28 mouse cellular contexts compared by ENCODE assay signal in genomic region chr2:50642198-50642597, GRCm38 (mm10).
DNase-seq lines count a peak whose midpoint lies in the region; ATAC-seq and TF ChIP-seq lines count a peak whose summit lies in the region.
"Had no signal": no experiment of that assay in that cellular context is flagged by ENCODE, and none has a peak within 500 bp of the region (broad histone marks: within the 10 kb centered on the region; RNA-seq: fewer than 3 reads in every experiment).

No protein-coding gene starts in this region.

- no peak for TF ChIP-seq EP300 in stomach, postnatal 0 days (optimal IDR thresholded peaks at IDR 0.05)

- no peaks in the 10 kb centered on the region for H3K27me3 ChIP-seq in stomach, embryonic 15.5 days (replicated peaks)
- H3K27me3 ChIP-seq in stomach, postnatal 0 days (ENCODE audit: control insufficient read depth, insufficient read depth, low read length): no peaks in the 10 kb centered on the region
- H3K27me3 ChIP-seq in splenic B cell, adult 2 months (ENCODE audit: control insufficient read depth, insufficient read depth, low read length, poor library complexity, severe bottlenecking): no peaks in the 10 kb centered on the region
- H3K27me3 ChIP-seq: embryonic facial prominence, embryonic 12.5 days; embryonic facial prominence, embryonic 15.5 days; heart, embryonic 13.5 days; hindbrain, embryonic 13.5 days had no signal

- 62% methylated on average over 2 of the region's 2 CpGs for WGBS in stomach, embryonic 15.5 days
- WGBS in stomach, postnatal 0 days: 57% methylated on average over 2 of the region's 2 CpGs

- no peaks in the 10 kb centered on the region for H3K4me1 ChIP-seq in stomach, embryonic 15.5 days
- H3K4me1 ChIP-seq in stomach, postnatal 0 days (replicated peaks; ENCODE audit: control insufficient read depth, insufficient read depth): no peaks in the 10 kb centered on the region
- H3K4me1 ChIP-seq: embryonic facial prominence, embryonic 12.5 days; embryonic facial prominence, embryonic 15.5 days; heart, embryonic 10.5 days; heart, embryonic 13.5 days; hindbrain, embryonic 10.5 days; hindbrain, embryonic 13.5 days had no signal

- intact Hi-C loops in heart, postnatal 10 days (cut with DNase I): no loop called here
- intact Hi-C loops in heart, postnatal 25 days (cut with DNase I): no loop called here

- no peaks in the 10 kb centered on the region for H3K36me3 ChIP-seq in stomach, embryonic 15.5 days
- no peaks in the 10 kb centered on the region for H3K36me3 ChIP-seq in stomach, postnatal 0 days (ENCODE audit: control insufficient read depth, insufficient read depth, low read length)
- no peaks in the 10 kb centered on the region for H3K36me3 ChIP-seq in splenic B cell, adult 2 months (ENCODE audit: control insufficient read depth, insufficient read depth, low read length, poor library complexity, severe bottlenecking)
- H3K36me3 ChIP-seq: embryonic facial prominence, embryonic 12.5 days; embryonic facial prominence, embryonic 15.5 days; heart, embryonic 10.5 days; heart, embryonic 13.5 days; hindbrain, embryonic 10.5 days; hindbrain, embryonic 13.5 days had no signal

- no peak overlapping the region for H3K4me2 ChIP-seq in stomach, embryonic 15.5 days
- H3K4me2 ChIP-seq in stomach, postnatal 0 days (replicated peaks; ENCODE audit: low read depth): no peak overlapping the region
- H3K4me2 ChIP-seq: embryonic facial prominence, embryonic 12.5 days; embryonic facial prominence, embryonic 15.5 days; heart, embryonic 13.5 days; hindbrain, embryonic 13.5 days had no signal

- 0 out of 2 replicates have a peak, but pooled peaks have one; percentile 27 for ATAC-seq in stomach, embryonic 15.5 days (ENCODE audit: insufficient read depth, low FRiP score, low read depth)
- no peak for ATAC-seq in stomach, postnatal 0 days (ENCODE audit: low FRiP score, low TSS enrichment)
- peak; percentile 86 for ATAC-seq in megakaryocyte, adult 5-6 weeks (ENCODE audit: poor library complexity, severe bottlenecking)
- ATAC-seq: activated CD4-positive, CD25-positive, alpha-beta regulatory T cell, adult 4 months; forebrain, embryonic 14.5 days; forebrain, postnatal 0 days; hindbrain, embryonic 16.5 days had no signal

- no peak overlapping the region for H3K27ac ChIP-seq in stomach, embryonic 15.5 days
- no peak overlapping the region for H3K27ac ChIP-seq in stomach, postnatal 0 days (replicated peaks)
- H3K27ac ChIP-seq: embryonic facial prominence, embryonic 12.5 days; embryonic facial prominence, embryonic 15.5 days; gastrocnemius, adult 2 months; heart, adult 2 months; heart, embryonic 10.5 days; heart, embryonic 13.5 days; hindbrain, embryonic 10.5 days; hindbrain, embryonic 13.5 days had no signal

- no peak for TF ChIP-seq CTCF in stomach, postnatal 0 days (IDR thresholded peaks at IDR 0.05; ENCODE audit: low read depth)

- DNase-seq in heart, adult 11 months: peak; percentile 89
- DNase-seq in heart, postnatal 10 days: no peak
- DNase-seq in stomach, postnatal 0 days (ENCODE audit: low spot score): no peak
- peak; percentile 20 for DNase-seq in splenic B cell, adult 2 months (ENCODE audit: low read depth, low spot score)
- DNase-seq in thymus, postnatal 0 days (ENCODE audit: low spot score): no peak
- DNase-seq in heart, postnatal 25 days (ENCODE audit: low spot score): no peak
- DNase-seq: adrenal gland, postnatal 10 days; adrenal gland, postnatal 36 days; cerebellum, adult 11-12 months; cerebellum, adult 8-10 months; cerebellum, postnatal 10 days; cerebellum, postnatal 36 days; forebrain, postnatal 0 days; gastrocnemius, adult 2 months; gastrocnemius, postnatal 14 days; heart, adult 2 months; heart, postnatal 36 days had no signal

- no peak overlapping the region for H3K4me3 ChIP-seq in stomach, embryonic 15.5 days (replicated peaks)
- no peak overlapping the region for H3K4me3 ChIP-seq in stomach, postnatal 0 days (ENCODE audit: low read depth, low read length)
- H3K4me3 ChIP-seq: embryonic facial prominence, embryonic 12.5 days; embryonic facial prominence, embryonic 15.5 days; gastrocnemius, adult 2 months; heart, adult 2 months; heart, embryonic 10.5 days; heart, embryonic 13.5 days; hindbrain, embryonic 10.5 days; hindbrain, embryonic 13.5 days had no signal

- no peaks in the 10 kb centered on the region for H3K9me3 ChIP-seq in stomach, embryonic 15.5 days
- no peaks in the 10 kb centered on the region for H3K9me3 ChIP-seq in stomach, postnatal 0 days (ENCODE audit: control insufficient read depth, low read length)
- H3K9me3 ChIP-seq: embryonic facial prominence, embryonic 12.5 days; embryonic facial prominence, embryonic 15.5 days; heart, embryonic 10.5 days; heart, embryonic 13.5 days; hindbrain, embryonic 10.5 days; hindbrain, embryonic 13.5 days had no signal

- H3K9ac ChIP-seq in stomach, embryonic 15.5 days: no peak overlapping the region
- H3K9ac ChIP-seq in stomach, postnatal 0 days (ENCODE audit: low read length): no peak overlapping the region
- H3K9ac ChIP-seq: embryonic facial prominence, embryonic 12.5 days; embryonic facial prominence, embryonic 15.5 days; forebrain, postnatal 0 days; heart, embryonic 13.5 days; hindbrain, embryonic 13.5 days had no signal

Comparison
In these comparisons a context has a peak if more than half of its experiments do, and no peak if none do; other contexts are left out.
1. DNase-seq: peak in heart, adult 11 months (single experiment) and splenic B cell, adult 2 months (single experiment); none in heart, postnatal 10 days (0 of 2), stomach, postnatal 0 days (single experiment), thymus, postnatal 0 days (single experiment) and heart, postnatal 25 days (single experiment).